Mouse (Mus musculus): ENCODE measurements at regions not wholly inside any gene's neighbourhood (a gene's known extent, or its start where the extent isn't known, plus 50 kb on each side); places are given as distances from the start of the nearest gene placed in this dataset.

- DNase-seq: no peak
These were observed 478.8 kb upstream of the Gm9747 start for GRCm38 (mm10) chr1:81754067-81754466.

- DNase-seq: no peak
These were observed 477.6 kb upstream of the Gm9747 start for GRCm38 (mm10) chr1:81755281-81755680.

GRCm38 (mm10) chr1:81755694-81756093 lies 477.2 kb upstream of the Gm9747 start:
- DNase-seq: no peak

- no peak for DNase-seq
These were observed 473.0 kb upstream of the Gm9747 start for GRCm38 (mm10) chr1:81759919-81760318.

- DNase-seq: peak; percentile 26
These were observed 461.2 kb upstream of the Gm9747 start for GRCm38 (mm10) chr1:81771704-81772103.

- no peak for DNase-seq
These were observed 452.3 kb upstream of the Gm9747 start for GRCm38 (mm10) chr1:81780583-81780982.

- DNase-seq: no peak
These were observed 448.6 kb upstream of the Gm9747 start for GRCm38 (mm10) chr1:81784305-81784704.

- no peak for DNase-seq
These were observed 438.1 kb upstream of the Gm9747 start for GRCm38 (mm10) chr1:81794771-81795170.

- DNase-seq: no peak
These were observed 437.5 kb upstream of the Gm9747 start for GRCm38 (mm10) chr1:81795399-81795798.

- DNase-seq: no peak
These were observed 421.3 kb upstream of the Gm9747 start for GRCm38 (mm10) chr1:81811591-81811990.

- no peak for DNase-seq
These were observed 414.0 kb upstream of the Gm9747 start for GRCm38 (mm10) chr1:81818884-81819283.

- no peak for DNase-seq
These were observed 390.9 kb upstream of the Gm9747 start for GRCm38 (mm10) chr1:81841966-81842365.

- DNase-seq: no peak
These were observed 382.3 kb upstream of the Gm9747 start for GRCm38 (mm10) chr1:81850462-81851144.

- DNase-seq: no peak
These were observed 373.4 kb upstream of the Gm9747 start for GRCm38 (mm10) chr1:81859464-81859863.

GRCm38 (mm10) chr1:81864571-81864970 lies 368.3 kb upstream of the Gm9747 start:
- DNase-seq: peak; percentile 83

- DNase-seq: no peak
These were observed 345.9 kb upstream of the Gm9747 start for GRCm38 (mm10) chr1:81886940-81887531.

GRCm38 (mm10) chr1:81897241-81897640 lies 335.7 kb upstream of the Gm9747 start:
- no peak for DNase-seq

- DNase-seq: no peak
These were observed 332.1 kb upstream of the Gm9747 start for GRCm38 (mm10) chr1:81900843-81901242.

- no peak for DNase-seq
These were observed 328.9 kb upstream of the Gm9747 start for GRCm38 (mm10) chr1:81904056-81904455.

- no peak for DNase-seq
These were observed 320.3 kb upstream of the Gm9747 start for GRCm38 (mm10) chr1:81912607-81913006.

GRCm38 (mm10) chr1:81913561-81913964 lies 319.3 kb upstream of the Gm9747 start:
- no peak for DNase-seq

GRCm38 (mm10) chr1:81916840-81917239 lies 316.1 kb upstream of the Gm9747 start:
- DNase-seq: no peak

- DNase-seq: no peak
These were observed 305.2 kb upstream of the Gm9747 start for GRCm38 (mm10) chr1:81927721-81928120.

GRCm38 (mm10) chr1:81933064-81933463 lies 299.8 kb upstream of the Gm9747 start:
- DNase-seq: no peak

- DNase-seq: no peak
These were observed 287.7 kb upstream of the Gm9747 start for GRCm38 (mm10) chr1:81945236-81945635.
